Mouse (Mus musculus) liver, adult 2 months (tissue): ENCODE results near the gene Prr12. TPM values are rescaled to one million over a fixed set of nuclear protein-coding genes. Genes with fewer than 3 reads are reported as not detected.

Experiments
- DNase-seq: peaks from one replicate; pipeline ENCODE4 v3.0.0-alpha.2; 2011; ENCODE audit warnings: low read depth, low spot score; ENCODE audit errors: extremely low read depth
- H3K27ac ChIP-seq: fragments of 200-500 bp; replicated peaks from 2 replicates; pipeline ENCODE4 v1.5.1; 2012; ENCODE audit warnings: low read depth, mild to moderate bottlenecking, control low read depth, inconsistent platforms, low read length; ENCODE audit not compliant: insufficient read depth
- H3K27me3 ChIP-seq: fragments of 200-500 bp; 2 replicates; pipeline ENCODE4 v1.6.1; 2012; ENCODE audit warnings: mild to moderate bottlenecking, moderate library complexity, low read length, inconsistent platforms; ENCODE audit not compliant: control insufficient read depth, insufficient read depth
- H3K36me3 ChIP-seq: fragments of 200-500 bp; 2 replicates; pipeline ENCODE4 v1.6.1; 2012; ENCODE audit warnings: low read length, inconsistent platforms; ENCODE audit not compliant: control insufficient read depth, insufficient read depth
- H3K4me1 ChIP-seq: fragments of 200-500 bp; 2 replicates; pipeline ENCODE4 v1.6.1; 2011; ENCODE audit warnings: low read length; ENCODE audit not compliant: control insufficient read depth, insufficient read depth
- H3K4me3 ChIP-seq: fragments of 200-500 bp; 2 replicates; pipeline ENCODE4 v1.5.1; 2011; ENCODE audit warnings: low read depth, mild to moderate bottlenecking, control low read depth, low read length, moderate library complexity; ENCODE audit not compliant: insufficient read depth
- H3K79me2 ChIP-seq: fragments of 200-500 bp; 2 replicates; pipeline ENCODE4 v1.6.1; 2012; ENCODE audit warnings: inconsistent platforms, mild to moderate bottlenecking, low read length, moderate library complexity; ENCODE audit not compliant: control insufficient read depth, insufficient read depth
- H3K9ac ChIP-seq: fragments of 200-500 bp; 2 replicates; pipeline ENCODE4 v1.6.1; 2012; ENCODE audit warnings: low read depth, mild to moderate bottlenecking, control low read depth, inconsistent platforms, low read length
- CTCF ChIP-seq: fragments of 200-500 bp; IDR thresholded peaks from 2 replicates; pipeline ENCODE4 v1.5.1; 2011; ENCODE audit warnings: low read depth, low read length, control low read depth
- POLR2A ChIP-seq: fragments of 200-500 bp; IDR thresholded peaks from 2 replicates; pipeline ENCODE4 v1.6.1; 2011; ENCODE audit warnings: low read length, control low read depth; ENCODE audit not compliant: insufficient read depth; ENCODE audit errors: extremely low read depth
- WGBS: fragments of 180-500 bp; shearing (Covaris S2); methylation state at CpG from one replicate; pipeline ENCODE4 v1.1.7; 2018; 5-methylcytosine and 5-hydroxymethylcytosine counted together
- polyA plus RNA-seq: library from polyadenylated mRNA; depleted of rRNA; stranded (reverse); fragments of >200 nt; gene quantifications from 2 replicates; pipeline ENCODE4 v1.2.3, GENCODE M21; 2012
- total RNA-seq: library from RNA; depleted of rRNA; stranded (reverse); fragments of >200 nt; gene quantifications from 2 replicates; pipeline ENCODE4 v1.2.3, GENCODE M21; 2014

Prr12 gene
- total and polyA plus RNA-seq, 2 experiments, result 1.2 to 3.7 TPM

DNA sequence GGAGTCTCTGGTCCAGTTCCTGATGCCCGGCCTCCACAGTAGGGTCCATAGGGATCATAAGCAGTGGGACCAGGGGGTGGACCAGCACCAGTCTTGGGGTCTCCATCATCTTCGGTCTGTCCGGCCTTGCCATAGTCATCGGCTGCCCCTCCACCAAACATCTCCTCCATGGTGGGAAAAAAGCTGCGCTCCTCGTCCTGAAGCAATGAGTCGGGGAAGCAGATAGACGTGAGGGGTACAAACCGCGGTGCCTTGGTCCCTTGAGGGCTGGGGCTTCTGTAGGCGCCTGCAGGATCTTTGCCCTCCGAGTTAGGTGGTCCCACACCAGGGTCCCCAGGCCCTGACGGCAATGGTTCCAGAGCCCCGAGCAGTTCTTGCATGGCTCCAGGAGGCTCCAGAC, 5.2 kb downstream of the Prr12 start:
- H3K4me3 ChIP-seq, result no peak overlapping the region
- no peak overlapping the region for H3K27ac ChIP-seq
- DNase-seq, result no peak
- no peak overlapping the region for H3K9ac ChIP-seq
- 99% methylated on average over 14 of the region's 14 CpGs for WGBS
- TF ChIP-seq CTCF, result no peak
- no peaks in the 10 kb centered on the region for H3K27me3 ChIP-seq
- peaks cover 5% of the 10 kb centered on the region; the same call in 1 of the 2 replicates for H3K36me3 ChIP-seq
- peaks cover 7% of the 10 kb centered on the region for H3K4me1 ChIP-seq
- peaks cover 11% of the 10 kb centered on the region for H3K79me2 ChIP-seq

DNA sequence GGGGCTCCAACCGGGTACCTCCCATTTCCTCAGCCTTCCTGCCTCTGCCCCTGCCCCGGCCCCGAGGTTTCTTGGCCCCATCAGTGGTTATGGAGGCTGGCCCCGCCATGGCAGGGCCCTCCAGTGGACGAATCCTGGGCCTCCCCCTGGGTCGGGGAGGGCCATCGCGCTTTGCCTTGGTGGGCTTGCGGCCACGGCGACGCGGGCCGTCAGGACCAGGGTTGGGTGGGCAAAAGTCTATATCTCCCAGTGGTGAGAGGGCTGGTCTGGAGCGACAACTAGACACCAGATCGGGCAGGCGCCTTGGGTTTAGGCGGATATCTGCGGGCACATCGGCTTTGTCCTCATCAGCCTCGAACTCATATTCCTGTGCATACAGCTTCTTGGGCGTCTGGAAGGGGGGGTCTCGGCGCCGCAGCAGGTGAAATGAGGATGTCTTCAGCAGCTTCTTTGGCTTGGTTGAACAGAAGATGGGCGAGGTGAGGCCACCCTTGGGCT, 5.8 kb downstream of the Prr12 start:
- H3K36me3 ChIP-seq, result peaks cover 10% of the 10 kb centered on the region; the same call in 1 of the 2 replicates

DNA sequence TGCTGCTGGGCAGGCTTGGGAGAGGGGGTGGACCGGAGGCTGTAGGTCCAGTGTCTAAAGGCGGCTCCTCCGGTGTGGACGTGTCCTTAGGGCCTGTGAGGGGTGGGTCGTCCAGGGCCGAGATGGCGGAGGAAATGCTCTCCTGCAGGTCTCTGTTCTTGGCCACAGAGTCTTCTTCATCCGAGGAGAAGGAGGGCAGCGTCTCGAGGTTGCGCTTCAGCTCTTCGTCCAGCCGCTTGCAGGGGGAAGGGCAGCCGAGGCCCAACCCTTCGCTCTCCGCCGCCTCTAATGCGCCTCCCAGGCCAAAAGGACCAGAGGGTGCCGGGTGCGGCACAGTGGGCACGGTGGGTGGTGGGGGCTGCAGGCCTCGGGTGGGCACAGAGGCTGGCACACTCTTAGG, 6.9 kb downstream of the Prr12 start:
- H3K27ac ChIP-seq, result no peak overlapping the region
- H3K36me3 ChIP-seq, result peaks cover 10% of the 10 kb centered on the region; the same call in 1 of the 2 replicates
- no peaks in the 10 kb centered on the region for H3K4me1 ChIP-seq
- H3K4me3 ChIP-seq, result no peak overlapping the region
- H3K9ac ChIP-seq, result no peak overlapping the region
- peaks cover 5% of the 10 kb centered on the region for H3K79me2 ChIP-seq
- 95% methylated on average over 22 of the region's 22 CpGs for WGBS
- no peak for TF ChIP-seq POLR2A
- TF ChIP-seq CTCF, result no peak
- no peak for DNase-seq
- no peaks in the 10 kb centered on the region for H3K27me3 ChIP-seq

More for the DNA sequence above, 5.8 kb downstream of the Prr12 start:
- TF ChIP-seq CTCF (no peak), POLR2A (no peak)
- no peak overlapping the region for H3K27ac ChIP-seq
- no peak overlapping the region for H3K9ac ChIP-seq
- H3K27me3 ChIP-seq, result no peaks in the 10 kb centered on the region
- H3K4me3 ChIP-seq, result no peak overlapping the region
- DNase-seq, result no peak
- H3K4me1 ChIP-seq, result peaks cover 6% of the 10 kb centered on the region
- H3K79me2 ChIP-seq, result peaks cover 8% of the 10 kb centered on the region
- WGBS, result 95% methylated on average over 26 of the region's 26 CpGs

DNA sequence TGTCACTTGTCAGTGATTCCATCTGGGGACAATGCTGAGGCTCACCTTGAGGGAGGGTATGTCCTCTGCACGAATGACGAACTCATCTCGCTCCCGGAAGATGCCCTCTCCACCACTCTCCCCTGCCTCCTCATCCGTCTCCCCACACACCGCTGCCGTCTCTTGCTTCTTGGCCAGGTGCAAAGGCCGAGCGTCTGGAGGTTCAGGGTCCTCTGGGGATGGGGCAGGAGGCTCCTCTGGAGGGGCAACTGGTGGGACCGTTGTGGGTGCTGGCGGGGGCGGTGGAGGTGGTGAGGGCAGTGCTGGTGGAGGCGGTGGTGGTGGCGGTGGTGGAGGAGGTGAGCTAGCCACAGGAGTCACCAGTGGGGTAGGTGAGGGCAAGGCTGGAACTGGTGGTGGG, 9.4 kb downstream of the Prr12 start:
- Histone ChIP-seq H3K79me2 (peaks cover 1% of the 10 kb centered on the region), H3K4me1 (no peaks in the 10 kb centered on the region), H3K27me3 (no peaks in the 10 kb centered on the region), H3K36me3 (peaks cover 11% of the 10 kb centered on the region; the same call in 1 of the 2 replicates), H3K4me3 (no peak overlapping the region), H3K27ac (no peak overlapping the region), H3K9ac (no peak overlapping the region)
- 94% methylated on average over 14 of the region's 14 CpGs for WGBS
- DNase-seq, result no peak
- TF ChIP-seq POLR2A (no peak), CTCF (no peak)

DNA sequence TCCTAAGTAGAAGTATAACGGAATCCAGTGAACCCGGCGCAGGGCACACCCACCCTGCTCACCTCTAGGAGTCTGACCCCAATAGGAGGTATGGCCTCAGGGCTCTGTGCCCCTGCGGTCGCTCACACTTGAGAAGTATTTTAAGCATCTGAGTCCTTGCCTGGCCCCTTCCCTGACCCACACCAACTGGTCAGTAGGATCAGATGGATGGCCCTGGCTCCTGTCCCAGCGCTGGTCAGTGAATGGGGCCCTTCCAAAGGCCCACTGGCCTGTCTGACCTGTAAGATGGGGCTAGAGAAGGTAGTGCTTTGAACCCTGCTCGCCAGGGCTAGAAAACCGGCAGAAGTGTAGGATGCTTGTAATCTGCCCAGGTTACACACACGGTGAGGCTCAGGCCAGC, 11.8 kb downstream of the Prr12 start:
- no peak overlapping the region for H3K27ac ChIP-seq
- TF ChIP-seq POLR2A (no peak), CTCF (no peak)
- WGBS, result 94% methylated on average over 9 of the region's 9 CpGs
- peaks cover 11% of the 10 kb centered on the region for H3K36me3 ChIP-seq
- H3K79me2 ChIP-seq, result no peaks in the 10 kb centered on the region; the same call in none of the 2 replicates
- H3K27me3 ChIP-seq, result no peaks in the 10 kb centered on the region
- no peaks in the 10 kb centered on the region for H3K4me1 ChIP-seq
- no peak for DNase-seq
- H3K4me3 ChIP-seq, result no peak overlapping the region
- no peak overlapping the region for H3K9ac ChIP-seq

DNA sequence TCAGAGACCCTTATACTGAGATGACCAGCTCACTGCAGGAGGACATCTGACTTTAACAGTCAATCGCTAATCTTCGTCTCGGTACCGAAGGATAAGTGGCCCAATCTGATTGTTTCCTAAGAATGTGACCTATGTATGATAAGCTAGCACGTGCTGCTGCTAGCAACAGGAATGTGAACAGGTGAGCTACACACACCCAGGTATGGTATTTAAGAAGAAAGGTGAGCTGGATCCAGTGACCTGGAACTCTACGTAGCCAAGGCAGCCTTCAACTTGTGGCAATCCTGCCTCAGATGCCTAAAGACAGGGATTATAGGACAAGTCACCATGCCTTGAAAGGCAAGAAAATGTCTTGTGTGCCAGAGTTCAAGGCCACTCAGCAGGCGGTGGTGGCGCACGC, 14.3 kb downstream of the Prr12 start:
- Histone ChIP-seq H3K79me2 (no peaks in the 10 kb centered on the region; the same call in 1 of the 2 replicates), H3K9ac (no peak overlapping the region), H3K36me3 (peaks cover 21% of the 10 kb centered on the region), H3K4me3 (no peak overlapping the region), H3K27ac (no peak overlapping the region), H3K4me1 (no peaks in the 10 kb centered on the region), H3K27me3 (no peaks in the 10 kb centered on the region)
- no peak for TF ChIP-seq POLR2A
- TF ChIP-seq CTCF, result no peak
- WGBS, result 96% methylated on average over 9 of the region's 9 CpGs
- no peak for DNase-seq
